Mouse (Mus musculus) heart, adult 2 months (tissue): ENCODE data around the gene Creb1.

ENCODE experiments used
- CTCF ChIP-seq: fragments of 200-600 bp; IDR thresholded peaks from 2 replicates; pipeline ENCODE4 v1.8.1; 2022; ENCODE audit warnings: antibody characterized with exemption, mild to moderate bottlenecking, moderate library complexity
- POLR2A ChIP-seq: fragments of 200-500 bp; IDR thresholded peaks from 2 replicates; pipeline ENCODE4 v1.6.1; 2011; ENCODE audit warnings: mild to moderate bottlenecking, low read depth, low read length, control low read depth; ENCODE audit not compliant: insufficient read depth

- TF ChIP-seq CTCF (no peak), POLR2A (no peak)
Observed at GRCm38 (mm10) chr1:64551908-64552307, 19.5 kb downstream of the Creb1 start.
